Mouse (Mus musculus) hindbrain, embryonic 16.5 days (tissue): Measurements from ENCODE around the gene Kpna2. TPM values are rescaled to one million over a fixed set of nuclear protein-coding genes. Genes with fewer than 3 reads are reported as not detected.

Experiments
- ATAC-seq: fragments of 200-750 bp; cut with Nextera tagmentation; 2 replicates; pipeline ENCODE4 v1.8.0; 2017; ENCODE audit warnings: moderate TSS enrichment, moderate library complexity
- H3K27ac ChIP-seq: fragments of 300-500 bp; sonication (generic); 2 replicates; pipeline ENCODE4 v1.5.1; 2014; ENCODE audit warnings: low read depth, mild to moderate bottlenecking, control low read depth, low read length, moderate library complexity
- H3K27me3 ChIP-seq: fragments of 300-500 bp; sonication (generic); replicated peaks from 2 replicates; pipeline ENCODE4 v1.6.1; 2014; ENCODE audit warnings: low read length; ENCODE audit not compliant: control insufficient read depth, insufficient read depth
- H3K36me3 ChIP-seq: fragments of 300-500 bp; sonication (generic); 2 replicates; pipeline ENCODE4 v1.6.1; 2014; ENCODE audit warnings: mild to moderate bottlenecking, low read length, moderate library complexity, mixed read lengths; ENCODE audit not compliant: control insufficient read depth, insufficient read depth
- H3K4me1 ChIP-seq: fragments of 300-500 bp; sonication (generic); 2 replicates; pipeline ENCODE4 v1.6.1; 2014; ENCODE audit warnings: low read depth, low read length; ENCODE audit not compliant: control insufficient read depth, insufficient read depth
- H3K4me2 ChIP-seq: fragments of 300-500 bp; sonication (generic); 2 replicates; pipeline ENCODE4 v1.6.1; 2014; ENCODE audit warnings: mild to moderate bottlenecking, low read length, control low read depth, moderate library complexity
- H3K4me3 ChIP-seq: fragments of 300-500 bp; sonication (generic); 2 replicates; pipeline ENCODE4 v1.5.1; 2014; ENCODE audit warnings: mild to moderate bottlenecking, low read length, control low read depth, moderate library complexity
- H3K9ac ChIP-seq: fragments of 300-500 bp; sonication (generic); 2 replicates; pipeline ENCODE4 v1.6.1; 2014; ENCODE audit warnings: low read depth, mild to moderate bottlenecking, control low read depth, low read length, moderate library complexity
- H3K9me3 ChIP-seq: fragments of 300-500 bp; sonication (generic); 2 replicates; pipeline ENCODE4 v1.6.1; 2014; ENCODE audit warnings: mild to moderate bottlenecking, low read length, moderate library complexity; ENCODE audit not compliant: control insufficient read depth
- WGBS: fragments of 180-500 bp; shearing (Covaris S2); extraction: QIAGEN DNeasy Blood & Tissue Kit; methylation state at CpG from one replicate; pipeline ENCODE4 v1.1.7; 2014; 5-methylcytosine and 5-hydroxymethylcytosine counted together
- polyA plus RNA-seq: library from polyadenylated mRNA; unstranded; fragments of >200 nt; fragmentation: Nextera tagmentation; extraction: Ambion mirVana; gene quantifications from 2 replicates; pipeline ENCODE4 v1.2.1, GENCODE M21; 2015

Gene Kpna2
- polyA plus RNA-seq, 1 experiment from 2014 or later = 132 TPM

- Histone ChIP-seq H3K4me1 (peaks cover 6% of the 10 kb centered on the region), H3K4me2 (no peak overlapping the region), H3K27me3 (no peaks in the 10 kb centered on the region), H3K27ac (no peak overlapping the region), H3K4me3 (no peak overlapping the region), H3K9ac (no peak overlapping the region), H3K36me3 (peaks cover 3% of the 10 kb centered on the region; the same call in 1 of the 2 replicates), H3K9me3 (no peaks in the 10 kb centered on the region)
- WGBS = 29% methylated on average over 7 of the region's 7 CpGs
- no peak for ATAC-seq
These were observed 32.3 kb upstream of the Kpna2 start for GRCm38 (mm10) chr11:107031635-107032034.

DNA sequence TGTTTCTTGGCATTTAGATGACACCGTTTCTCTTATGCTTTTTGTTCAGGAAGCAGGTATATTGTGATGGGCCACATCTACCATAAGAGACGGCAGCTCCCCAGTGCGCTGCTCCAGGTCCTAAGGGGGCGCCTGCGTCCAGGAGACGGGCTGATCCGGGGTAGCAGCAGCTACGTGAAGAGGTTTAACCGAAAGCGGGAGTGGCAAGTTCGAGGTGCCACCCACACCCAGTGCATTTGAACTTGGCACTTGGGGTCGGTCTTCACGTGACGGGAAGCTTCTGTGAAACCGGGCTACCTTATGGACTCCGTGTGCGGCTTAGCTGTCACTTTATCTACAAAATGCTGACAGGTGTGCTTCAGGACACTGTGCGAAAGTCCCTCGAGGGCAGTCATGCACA is 30.2 kb upstream of the Kpna2 start:
- Histone ChIP-seq H3K9me3 (no peaks in the 10 kb centered on the region), H3K4me1 (peaks cover 22% of the 10 kb centered on the region), H3K27me3 (no peaks in the 10 kb centered on the region), H3K4me2 (no peak overlapping the region), H3K36me3 (no peaks in the 10 kb centered on the region), H3K9ac (no peak overlapping the region), H3K27ac (no peak overlapping the region), H3K4me3 (no peak overlapping the region)
- 60% methylated on average over 19 of the region's 19 CpGs for WGBS
- ATAC-seq = no peak

DNA sequence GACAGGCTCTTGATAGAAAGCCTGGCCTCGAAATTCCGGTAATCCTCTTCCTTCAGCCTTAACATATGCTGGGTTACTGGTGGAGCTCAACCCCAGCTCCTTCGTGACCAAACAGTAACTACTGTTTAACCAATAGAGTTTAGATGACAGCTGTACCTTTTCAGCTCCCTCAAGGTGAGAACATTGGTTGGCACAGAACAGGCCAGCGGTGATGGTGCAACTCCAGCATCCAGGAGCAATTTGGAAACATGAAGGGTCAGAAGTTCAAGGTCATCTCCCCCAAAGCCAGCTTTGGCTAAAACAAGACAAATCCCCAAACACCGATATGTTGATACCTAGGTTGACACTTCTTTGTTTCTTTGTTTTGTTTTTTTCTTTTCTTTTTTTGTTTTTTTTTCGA is 29.4 kb upstream of the Kpna2 start:
- 75% methylated on average over 6 of the region's 6 CpGs for WGBS
- ATAC-seq = no peak
- Histone ChIP-seq H3K9ac (peak overlapping the region; percentile 77), H3K4me2 (peak overlapping the region; percentile 82), H3K4me3 (peak overlapping the region; percentile 72), H3K27me3 (no peaks in the 10 kb centered on the region), H3K9me3 (no peaks in the 10 kb centered on the region), H3K4me1 (peaks cover 22% of the 10 kb centered on the region), H3K27ac (peak overlapping the region; percentile 92), H3K36me3 (no peaks in the 10 kb centered on the region)

DNA sequence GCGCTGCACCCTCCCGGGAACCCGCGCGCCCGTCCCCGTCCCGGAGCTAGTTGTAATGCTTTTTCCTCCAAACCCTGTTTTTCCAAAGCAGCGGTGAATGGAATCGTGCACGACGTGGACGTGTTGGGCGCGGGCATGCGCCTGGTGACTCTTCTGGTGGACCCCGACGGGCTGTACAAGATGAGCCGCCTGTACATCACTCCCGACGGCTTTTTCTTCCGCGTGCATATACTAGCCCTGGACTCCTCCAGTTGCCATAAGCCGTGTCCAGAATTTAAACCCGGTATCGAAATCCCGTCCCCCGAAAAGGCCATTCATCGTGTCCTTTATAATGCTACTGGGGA is 28.9 kb upstream of the Kpna2 start:
- peak overlapping the region; percentile 92 for H3K27ac ChIP-seq
- ATAC-seq = peak; percentile 63; the same call in 1 of the 2 replicates
- H3K9me3 ChIP-seq = no peaks in the 10 kb centered on the region
- no peaks in the 10 kb centered on the region for H3K27me3 ChIP-seq
- WGBS = 6% methylated on average over 28 of the region's 29 CpGs
- H3K4me1 ChIP-seq = peaks cover 22% of the 10 kb centered on the region
- H3K9ac ChIP-seq = peak overlapping the region; percentile 77
- no peaks in the 10 kb centered on the region for H3K36me3 ChIP-seq
- peak overlapping the region; percentile 82 for H3K4me2 ChIP-seq
- H3K4me3 ChIP-seq = peak overlapping the region; percentile 72

DNA sequence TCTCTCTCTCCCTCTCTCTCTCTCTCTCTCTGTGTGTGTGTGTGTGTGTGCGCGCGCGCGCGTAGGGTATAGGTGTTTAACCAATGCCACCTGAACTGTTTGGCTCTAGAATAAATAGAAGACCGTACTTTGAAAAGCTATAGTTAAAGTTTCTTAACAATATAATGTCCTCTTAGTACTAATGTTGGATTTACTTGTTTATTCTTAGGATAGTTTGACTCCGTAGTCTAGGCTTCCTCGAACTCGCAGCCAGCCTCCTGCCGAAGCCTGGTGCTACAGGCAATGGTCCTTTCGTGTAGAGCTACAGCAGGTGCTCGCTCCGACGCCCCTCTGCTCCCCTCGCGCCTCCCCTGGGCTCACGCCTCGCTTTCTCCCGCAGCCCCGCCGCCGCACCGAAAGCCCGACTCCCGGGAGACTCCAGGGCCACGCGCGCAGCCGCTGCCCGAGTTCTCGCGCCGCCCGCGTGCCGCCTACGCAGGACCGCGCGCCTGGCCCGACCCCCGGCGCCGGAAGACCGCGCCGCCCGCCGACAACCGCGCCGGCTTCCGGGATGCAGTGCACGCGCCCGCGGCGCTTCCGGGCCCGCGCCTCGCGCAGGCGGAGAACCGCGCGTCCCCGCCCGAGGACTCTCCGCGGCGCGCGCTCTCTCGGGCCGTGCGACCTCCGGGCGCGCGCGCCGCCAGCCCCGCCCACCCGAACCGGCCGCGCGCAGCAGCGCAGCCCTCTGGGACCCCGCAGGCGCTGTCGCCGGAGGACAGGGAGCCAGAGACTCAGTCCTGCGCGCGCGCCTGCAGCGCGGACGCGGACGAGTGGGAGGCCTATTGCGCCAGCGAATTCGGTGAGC is 28.3 kb upstream of the Kpna2 start:
- Histone ChIP-seq H3K9me3 (no peaks in the 10 kb centered on the region), H3K9ac (peak overlapping the region; percentile 77), H3K4me2 (peak overlapping the region; percentile 82), H3K36me3 (no peaks in the 10 kb centered on the region), H3K4me1 (peaks cover 22% of the 10 kb centered on the region), H3K27ac (peak overlapping the region; percentile 92), H3K27me3 (no peaks in the 10 kb centered on the region), H3K4me3 (peak overlapping the region; percentile 72)
- peak; percentile 91 for ATAC-seq
- under 1% methylated on average over 83 of the region's 107 CpGs for WGBS

GRCm38 (mm10) chr11:107026554-107027430 is 27.5 kb upstream of the Kpna2 start:
- Histone ChIP-seq H3K9ac (no peak overlapping the region), H3K9me3 (no peaks in the 10 kb centered on the region), H3K27ac (no peak overlapping the region), H3K4me2 (peak overlapping the region; percentile 82), H3K27me3 (no peaks in the 10 kb centered on the region), H3K4me1 (peaks cover 22% of the 10 kb centered on the region), H3K4me3 (peak overlapping the region; percentile 72), H3K36me3 (no peaks in the 10 kb centered on the region)
- no peak for ATAC-seq
- 7% methylated on average over 12 of the region's 12 CpGs for WGBS

DNA sequence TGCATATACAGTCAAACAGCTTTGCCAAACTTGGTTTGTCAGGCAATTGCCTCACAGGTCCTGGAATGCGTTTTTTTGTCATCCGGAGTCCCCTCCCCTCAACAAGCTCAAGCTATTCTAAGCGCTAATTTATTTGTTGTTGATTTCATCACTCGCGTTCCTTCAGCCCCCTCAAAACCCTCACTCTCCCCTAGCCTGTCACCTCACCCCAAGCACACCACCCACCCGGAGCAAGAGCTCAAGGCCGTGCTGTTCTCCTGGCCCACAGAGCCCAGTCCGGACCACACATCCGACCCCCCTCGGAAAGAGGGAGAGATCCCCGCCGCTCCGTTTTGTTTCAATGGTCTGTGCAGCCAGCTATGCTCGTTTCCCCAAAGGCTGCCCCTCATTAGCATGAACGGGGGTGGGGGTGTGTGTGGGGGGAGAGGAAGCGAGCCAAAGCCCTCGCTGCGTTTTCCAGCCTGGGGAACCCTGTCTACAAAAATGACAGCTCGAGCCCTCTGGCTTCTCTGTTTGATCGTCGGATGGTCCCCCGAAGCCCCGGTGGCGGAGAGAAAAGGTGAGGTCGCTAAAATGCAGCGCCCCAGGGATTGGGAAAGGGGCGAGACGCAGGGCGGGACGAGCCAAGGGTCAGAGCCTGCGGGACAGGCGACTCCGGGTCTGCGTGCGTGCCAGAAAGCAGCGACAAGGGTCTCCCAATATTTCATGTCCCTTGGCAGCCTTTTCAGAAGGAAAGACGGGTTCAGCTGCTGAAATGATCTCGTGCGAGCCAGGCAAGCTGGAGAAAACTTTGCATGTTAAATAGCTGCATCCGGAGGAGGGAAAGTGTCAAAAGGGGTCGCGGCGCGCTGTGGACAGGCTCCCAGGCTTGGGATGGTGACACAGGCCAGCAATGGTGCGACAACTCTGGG is 26.3 kb upstream of the Kpna2 start, which contains the start of gene 1810010H24Rik:
Gene 1810010H24Rik, plus strand, starts transcription at position 271 of the 911 bp plus-strand sequence.
- Histone ChIP-seq H3K9me3 (no peaks in the 10 kb centered on the region), H3K4me1 (peaks cover 22% of the 10 kb centered on the region), H3K27ac (peak within 1 kb of the TSS; percentile 63), H3K4me3 (peak within 1 kb of the TSS; percentile 50), H3K4me2 (peak within 1 kb of the TSS; percentile 82), H3K36me3 (no peaks in the 10 kb centered on the region), H3K27me3 (no peaks in the 10 kb centered on the region), H3K9ac (peak within 1 kb of the TSS; percentile 61)
- peak; percentile 25; the same call in 1 of the 2 replicates for ATAC-seq
- 1% methylated on average over 41 of the region's 45 CpGs for WGBS

- Histone ChIP-seq H3K4me1 (peaks cover 22% of the 10 kb centered on the region), H3K9ac (peak overlapping the region; percentile 61), H3K4me3 (no peak overlapping the region; the same call in 1 of the 2 replicates), H3K9me3 (no peaks in the 10 kb centered on the region), H3K36me3 (no peaks in the 10 kb centered on the region), H3K27me3 (no peaks in the 10 kb centered on the region), H3K27ac (no peak overlapping the region), H3K4me2 (peak overlapping the region; percentile 82)
- 49% methylated on average over 4 of the region's 4 CpGs for WGBS
- ATAC-seq = no peak
These were observed 25.1 kb upstream of the Kpna2 start for GRCm38 (mm10) chr11:107024406-107024805.
